Mouse (Mus musculus) lung, postnatal 0 days (tissue): Measurements from ENCODE around the gene Mmp24. TPM values are rescaled to one million over a fixed set of nuclear protein-coding genes. Genes with fewer than 3 reads are reported as not detected.
A peak's percentile ranks its signal among the peaks of the same experiment; 100 is the strongest.

Experiments used
- ATAC-seq: fragments of 200-750 bp; cut with Nextera tagmentation; 2 replicates; pipeline ENCODE4 v1.8.0; 2017; ENCODE audit warnings: moderate library complexity
- DNase-seq: peaks from one replicate; pipeline ENCODE4 v3.0.0-alpha.2; 2016; ENCODE audit warnings: low spot score
- H3K27ac ChIP-seq: fragments of 300-500 bp; sonication (generic); 2 replicates; pipeline ENCODE4 v1.5.1; 2014; ENCODE audit warnings: antibody characterized with exemption, mild to moderate bottlenecking, low read length, mixed read lengths
- H3K27me3 ChIP-seq: fragments of 300-500 bp; sonication (generic); replicated peaks from 2 replicates; pipeline ENCODE4 v1.6.1; 2014; ENCODE audit warnings: low read length, mixed read lengths; ENCODE audit not compliant: insufficient read depth
- H3K36me3 ChIP-seq: fragments of 300-500 bp; sonication (generic); 2 replicates; pipeline ENCODE4 v1.6.1; 2014; ENCODE audit warnings: low read length, mixed read lengths; ENCODE audit not compliant: insufficient read depth
- H3K4me1 ChIP-seq: fragments of 300-500 bp; sonication (generic); 2 replicates; pipeline ENCODE4 v1.6.1; 2014; ENCODE audit warnings: antibody characterized with exemption, low read depth, low read length, mixed read lengths; ENCODE audit not compliant: insufficient read depth
- H3K4me2 ChIP-seq: fragments of 300-500 bp; sonication (generic); replicated peaks from 2 replicates; pipeline ENCODE4 v1.6.1; 2014; ENCODE audit warnings: low read depth, mild to moderate bottlenecking, low read length, moderate library complexity, mixed read lengths
- H3K4me3 ChIP-seq: fragments of 300-500 bp; sonication (generic); 2 replicates; pipeline ENCODE4 v1.5.1; 2014; ENCODE audit warnings: low read depth, low read length
- H3K9ac ChIP-seq: fragments of 300-500 bp; sonication (generic); replicated peaks from 2 replicates; pipeline ENCODE4 v1.6.1; 2014; ENCODE audit warnings: low read depth, mild to moderate bottlenecking
- H3K9me3 ChIP-seq: fragments of 300-500 bp; sonication (generic); 2 replicates; pipeline ENCODE4 v1.6.1; 2016; ENCODE audit warnings: low read length, mixed read lengths
- CTCF ChIP-seq: IDR thresholded peaks from 2 replicates; pipeline ENCODE4 v1.5.1; 2016; ENCODE audit warnings: antibody characterized with exemption, mild to moderate bottlenecking
- EP300 ChIP-seq: IDR thresholded peaks from 2 replicates; pipeline ENCODE4 v1.6.1; 2016; ENCODE audit warnings: antibody characterized with exemption, mild to moderate bottlenecking, control low read depth
- WGBS: fragments of 180-500 bp; shearing (Covaris S2); extraction: QIAGEN DNeasy Blood & Tissue Kit; methylation state at CpG from one replicate; pipeline ENCODE4 v1.1.7; 2014; 5-methylcytosine and 5-hydroxymethylcytosine counted together
- polyA plus RNA-seq: library from polyadenylated mRNA; unstranded; fragments of >200 nt; fragmentation: Nextera tagmentation; extraction: Ambion mirVana; gene quantifications from 2 replicates; pipeline ENCODE4 v1.2.1, GENCODE M21; 2015

Mmp24 gene
- polyA plus RNA-seq, 1 experiment from 2014 or later: 0.11 TPM

- Histone ChIP-seq H3K4me2 (no peak overlapping the region), H3K27ac (no peak overlapping the region), H3K36me3 (no peaks in the 10 kb centered on the region), H3K4me3 (no peak overlapping the region), H3K9me3 (no peaks in the 10 kb centered on the region), H3K27me3 (no peaks in the 10 kb centered on the region), H3K4me1 (no peaks in the 10 kb centered on the region), H3K9ac (no peak overlapping the region)
- ATAC-seq (no peak), DNase-seq (no peak)
- no peak for TF ChIP-seq EP300
- no peak for TF ChIP-seq CTCF
- WGBS: 52% methylated on average over 3 of the region's 3 CpGs
These were observed 23.5 kb downstream of the Mmp24 start for GRCm38 (mm10) chr2:155798613-155799012.

- Histone ChIP-seq H3K4me1 (no peaks in the 10 kb centered on the region), H3K27ac (no peak overlapping the region), H3K36me3 (no peaks in the 10 kb centered on the region), H3K9ac (no peak overlapping the region), H3K27me3 (no peaks in the 10 kb centered on the region), H3K4me2 (no peak overlapping the region), H3K9me3 (no peaks in the 10 kb centered on the region), H3K4me3 (no peak overlapping the region)
- ATAC-seq (no peak), DNase-seq (no peak)
- TF ChIP-seq CTCF (peak; percentile 53), EP300 (no peak)
- WGBS: 55% methylated on average over 3 of the region's 3 CpGs
These were observed 27.6 kb downstream of the Mmp24 start for GRCm38 (mm10) chr2:155802761-155803160.

- Histone ChIP-seq H3K27me3 (no peaks in the 10 kb centered on the region), H3K36me3 (no peaks in the 10 kb centered on the region), H3K4me1 (no peaks in the 10 kb centered on the region), H3K4me3 (no peak overlapping the region), H3K4me2 (no peak overlapping the region), H3K9ac (no peak overlapping the region), H3K9me3 (no peaks in the 10 kb centered on the region), H3K27ac (no peak overlapping the region)
- no peak for DNase-seq
- 60% methylated on average over 5 of the region's 5 CpGs for WGBS
- ATAC-seq: no peak
- TF ChIP-seq CTCF: no peak
- peak; percentile 13; the same call in 1 of the 2 replicates for TF ChIP-seq EP300
These were observed 28.9 kb downstream of the Mmp24 start for GRCm38 (mm10) chr2:155804053-155804452.

- Histone ChIP-seq H3K4me3 (no peak overlapping the region), H3K27me3 (no peaks in the 10 kb centered on the region), H3K4me1 (no peaks in the 10 kb centered on the region), H3K9me3 (no peaks in the 10 kb centered on the region), H3K36me3 (no peaks in the 10 kb centered on the region), H3K9ac (no peak overlapping the region), H3K27ac (no peak overlapping the region), H3K4me2 (no peak overlapping the region)
- no peak for ATAC-seq
- 27% methylated on average over 6 of the region's 6 CpGs for WGBS
- TF ChIP-seq EP300 (no peak), CTCF (no peak)
- no peak for DNase-seq
These were observed 30.2 kb downstream of the Mmp24 start for GRCm38 (mm10) chr2:155805231-155805924.

GRCm38 (mm10) chr2:155805925-155806255 is 30.7 kb downstream of the Mmp24 start:
- no peak for DNase-seq
- Histone ChIP-seq H3K27ac (no peak overlapping the region), H3K4me2 (no peak overlapping the region), H3K9ac (no peak overlapping the region), H3K9me3 (no peaks in the 10 kb centered on the region), H3K4me1 (no peaks in the 10 kb centered on the region), H3K27me3 (no peaks in the 10 kb centered on the region), H3K4me3 (no peak overlapping the region), H3K36me3 (no peaks in the 10 kb centered on the region)
- TF ChIP-seq EP300: no peak
- TF ChIP-seq CTCF: no peak
- no peak for ATAC-seq
- WGBS: 77% methylated on average over 6 of the region's 6 CpGs

- no peaks in the 10 kb centered on the region for H3K27me3 ChIP-seq
- 44% methylated on average over 5 of the region's 5 CpGs for WGBS
- no peak overlapping the region for H3K4me2 ChIP-seq
- TF ChIP-seq CTCF: no peak
- peak; percentile 79 for TF ChIP-seq EP300
- H3K9me3 ChIP-seq: no peaks in the 10 kb centered on the region
- peak; percentile 18 for DNase-seq
- ATAC-seq: peak; percentile 70
- no peaks in the 10 kb centered on the region for H3K36me3 ChIP-seq
- no peaks in the 10 kb centered on the region for H3K4me1 ChIP-seq
- no peak overlapping the region for H3K27ac ChIP-seq
- H3K4me3 ChIP-seq: no peak overlapping the region
- H3K9ac ChIP-seq: no peak overlapping the region
These were observed 31.4 kb downstream of the Mmp24 start for GRCm38 (mm10) chr2:155806548-155806947.

GRCm38 (mm10) chr2:155807408-155807807 is 32.3 kb downstream of the Mmp24 start:
- ATAC-seq (no peak), DNase-seq (no peak)
- no peaks in the 10 kb centered on the region for H3K36me3 ChIP-seq
- TF ChIP-seq CTCF (no peak), EP300 (no peak)
- H3K4me2 ChIP-seq: no peak overlapping the region
- no peaks in the 10 kb centered on the region for H3K27me3 ChIP-seq
- H3K27ac ChIP-seq: no peak overlapping the region
- no peaks in the 10 kb centered on the region for H3K4me1 ChIP-seq
- H3K9ac ChIP-seq: no peak overlapping the region
- no peaks in the 10 kb centered on the region for H3K9me3 ChIP-seq
- WGBS: 56% methylated on average over 4 of the region's 4 CpGs
- H3K4me3 ChIP-seq: no peak overlapping the region
